Mouse (Mus musculus) cortical plate, adult 2 months (tissue): ENCODE results near the gene Kcnh7.

ENCODE experiments used
- CTCF ChIP-seq: fragments of 200-500 bp; IDR thresholded peaks from 2 replicates; pipeline ENCODE4 v1.5.1; 2011; ENCODE audit warnings: mild to moderate bottlenecking, control low read depth, low read length; ENCODE audit not compliant: insufficient read depth; ENCODE audit errors: extremely low read depth
- POLR2A ChIP-seq: fragments of 200-500 bp; IDR thresholded peaks from 2 replicates; pipeline ENCODE4 v1.6.1; 2011; ENCODE audit warnings: mild to moderate bottlenecking, low read length, control low read depth; ENCODE audit not compliant: insufficient read depth; ENCODE audit errors: extremely low read depth

- no peak for TF ChIP-seq CTCF
- TF ChIP-seq POLR2A: no peak
Observed at GRCm38 (mm10) chr2:62923803-62924202, 260.3 kb downstream of the Kcnh7 start.
